Mouse (Mus musculus) kidney, adult 11 months (tissue): ENCODE measurements around the gene Trim62.

Experiments
- DNase-seq: peaks from one replicate; pipeline ENCODE4 v3.0.0; 2022

Gene Trim62

GRCm38 (mm10) chr4:128886571-128886970 lies 3.2 kb downstream of the Trim62 start:
- no peak for DNase-seq

DNA sequence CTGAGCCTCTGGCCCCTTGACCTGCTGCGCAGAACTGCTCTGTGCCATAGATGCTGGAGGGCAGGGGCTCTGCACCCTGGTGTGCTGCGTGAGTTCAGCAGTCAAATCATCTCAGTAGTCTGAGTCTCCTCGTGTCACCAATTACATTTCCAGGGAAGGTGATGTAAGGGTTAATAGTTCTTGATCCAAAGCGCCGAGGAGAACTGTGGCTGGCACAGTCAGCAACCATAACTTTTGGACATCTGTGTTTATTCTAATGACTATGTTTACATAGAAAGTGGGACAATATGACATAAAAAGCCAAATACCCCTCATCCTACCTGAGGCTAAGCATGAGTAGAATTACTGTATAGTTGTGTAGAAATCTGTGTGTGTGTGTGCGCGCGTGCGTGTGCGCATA lies 3.6 kb downstream of the Trim62 start:
- DNase-seq, result no peak

DNA sequence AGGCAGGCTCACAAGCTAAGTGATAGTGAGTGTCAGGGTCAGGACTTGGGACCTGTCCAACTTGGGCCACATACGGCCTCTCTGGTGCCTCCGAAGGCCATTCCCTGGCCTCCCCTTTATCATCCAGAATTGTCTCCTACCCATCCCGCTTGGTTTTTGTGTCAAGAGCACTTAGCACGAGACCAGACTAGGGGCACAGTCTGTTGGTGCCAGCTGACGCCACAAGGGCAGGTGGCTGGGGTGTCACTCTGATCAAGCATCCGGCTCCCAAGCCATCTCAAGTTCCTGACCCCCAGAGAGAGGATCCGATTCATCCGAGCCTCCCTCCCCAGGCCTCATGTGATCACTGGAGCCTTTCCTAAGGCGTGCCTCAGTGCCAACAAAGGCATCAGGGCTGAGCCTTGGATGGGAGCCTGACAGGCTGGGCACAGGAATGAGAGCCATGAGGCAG lies 4.3 kb downstream of the Trim62 start:
- DNase-seq, result no peak

DNA sequence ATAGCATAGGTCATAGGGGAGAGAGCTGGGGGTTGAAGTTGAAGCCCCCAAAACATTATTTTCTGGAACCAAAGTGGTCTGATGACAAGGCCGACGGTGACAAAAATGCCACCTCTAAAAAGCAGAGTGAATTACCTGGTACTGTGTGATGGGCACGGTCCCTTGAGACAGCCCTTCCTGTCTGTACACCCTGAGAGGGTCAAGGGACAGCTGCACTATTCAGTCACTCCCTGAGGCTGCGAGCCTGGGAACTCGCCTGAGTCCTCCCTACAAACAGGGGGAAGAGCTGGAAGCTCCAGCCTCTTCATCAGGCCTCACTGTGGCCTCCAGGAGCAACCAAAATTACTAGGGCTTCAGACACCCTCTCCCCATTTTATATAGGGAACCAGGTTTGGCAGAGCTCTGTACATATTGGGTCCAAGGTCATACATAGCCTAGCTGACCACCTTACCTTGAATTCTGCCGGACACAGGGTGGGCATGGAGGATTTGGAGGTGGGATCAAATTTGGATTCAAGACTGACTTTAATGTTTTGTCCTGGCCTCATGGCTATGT lies 5.1 kb downstream of the Trim62 start:
- DNase-seq, result no peak

DNA sequence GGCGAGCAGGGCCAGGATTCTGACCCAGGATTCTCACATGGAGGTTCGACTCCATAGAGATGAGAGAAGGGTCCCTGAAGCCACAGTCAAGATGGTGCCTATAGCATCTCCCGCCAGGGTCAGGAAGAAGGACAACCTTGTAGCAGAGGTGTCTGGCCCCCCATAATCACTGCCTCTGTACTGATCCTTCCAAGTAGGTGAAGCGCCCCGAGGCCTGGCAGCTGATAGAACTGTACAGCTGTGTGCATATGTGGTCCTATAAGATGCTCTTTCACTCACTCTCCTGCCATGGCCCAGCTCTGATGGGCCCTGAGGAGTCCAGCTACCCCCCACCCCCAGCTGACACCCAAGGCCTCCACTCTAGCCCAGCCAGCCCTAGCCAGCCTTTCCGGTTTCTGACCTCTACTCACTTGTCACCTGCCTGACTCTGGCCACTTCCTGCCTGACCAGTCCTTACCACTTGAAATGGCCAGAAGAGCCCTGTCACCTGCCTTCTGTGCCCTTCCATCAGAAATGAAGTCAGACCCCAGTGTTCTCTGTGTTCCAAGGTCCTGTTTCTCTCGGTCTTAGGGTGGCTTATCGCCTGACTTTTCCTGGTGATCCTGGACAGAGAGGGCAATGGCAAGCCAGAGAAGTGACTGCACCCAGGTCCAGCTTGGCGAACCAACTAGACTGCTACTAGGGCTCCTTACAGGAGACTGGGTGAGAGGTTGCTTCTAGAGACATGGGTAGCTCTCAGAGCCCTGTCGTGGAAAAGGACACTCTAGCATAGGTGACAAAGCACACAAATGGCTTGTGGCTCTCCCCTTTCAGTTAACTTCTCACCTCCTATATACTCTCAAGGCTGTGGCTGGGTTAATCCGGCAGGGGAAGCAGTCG lies 6.6 kb downstream of the Trim62 start:
- no peak for DNase-seq

DNA sequence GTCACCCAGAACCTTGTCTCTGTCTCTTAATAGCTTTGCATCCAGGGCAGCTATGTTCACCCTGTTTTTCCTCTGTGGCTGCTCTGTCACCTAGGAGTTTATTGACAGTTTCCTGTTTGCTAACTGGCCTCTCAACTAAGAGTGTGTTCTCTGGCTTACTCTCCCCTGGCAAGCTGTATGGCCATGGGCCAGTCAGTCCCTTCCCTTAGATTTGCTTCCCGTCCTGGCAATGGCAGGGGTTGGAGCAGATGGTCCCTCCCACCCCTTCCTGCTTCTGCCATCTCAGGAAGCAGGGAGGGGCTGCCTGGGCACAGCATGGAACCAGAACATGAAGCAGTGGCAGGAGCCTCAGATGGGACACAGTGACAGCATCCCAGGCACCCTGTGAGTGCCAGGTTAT lies 7.8 kb downstream of the Trim62 start:
- DNase-seq, result peak; percentile 76

DNA sequence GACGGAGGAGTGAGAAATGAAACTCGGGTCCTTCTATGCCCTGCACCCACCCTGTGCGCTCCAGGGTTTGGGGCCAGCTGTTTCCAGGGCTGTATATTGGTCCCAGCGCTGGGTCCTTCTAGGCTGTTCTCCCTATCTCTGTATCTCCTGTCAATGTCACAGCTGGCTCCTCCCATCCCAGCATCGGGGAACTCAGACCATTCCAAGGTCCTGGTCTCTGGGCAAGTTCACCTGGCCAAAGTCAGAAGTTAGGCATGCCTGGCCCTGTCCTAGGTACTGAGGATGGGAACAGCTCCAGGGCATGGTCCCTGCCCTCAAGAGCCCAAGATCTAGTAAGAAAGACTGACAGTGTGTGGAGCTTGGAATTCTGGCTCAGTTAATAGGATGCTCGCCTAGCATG lies 8.4 kb downstream of the Trim62 start:
- no peak for DNase-seq

- no peak for DNase-seq
Observed at GRCm38 (mm10) chr4:128892188-128892587, 8.8 kb downstream of the Trim62 start.

GRCm38 (mm10) chr4:128894112-128894511 lies 10.7 kb downstream of the Trim62 start:
- DNase-seq, result no peak

- no peak for DNase-seq
Observed at GRCm38 (mm10) chr4:128895841-128896240, 12.5 kb downstream of the Trim62 start.

DNA sequence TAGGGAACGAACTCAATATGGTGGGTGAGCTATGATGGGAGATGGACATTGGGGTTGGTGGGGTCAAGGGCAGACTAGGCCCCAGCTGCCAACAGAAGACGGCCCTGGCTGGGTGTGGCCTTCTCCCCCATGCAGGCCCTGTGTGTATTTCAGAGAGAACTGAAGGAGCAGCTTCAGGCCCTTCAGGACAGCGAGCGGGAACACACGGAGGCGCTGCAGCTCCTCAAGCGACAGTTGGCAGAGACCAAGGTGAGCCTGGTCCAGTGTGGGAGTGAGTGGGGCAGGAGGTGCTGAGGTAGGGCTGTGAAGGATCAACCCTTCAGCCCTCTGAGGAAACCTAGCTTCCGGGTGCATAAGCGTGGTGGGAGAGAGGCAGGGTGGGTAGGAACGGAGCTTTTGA lies 13.3 kb downstream of the Trim62 start:
- no peak for DNase-seq

DNA sequence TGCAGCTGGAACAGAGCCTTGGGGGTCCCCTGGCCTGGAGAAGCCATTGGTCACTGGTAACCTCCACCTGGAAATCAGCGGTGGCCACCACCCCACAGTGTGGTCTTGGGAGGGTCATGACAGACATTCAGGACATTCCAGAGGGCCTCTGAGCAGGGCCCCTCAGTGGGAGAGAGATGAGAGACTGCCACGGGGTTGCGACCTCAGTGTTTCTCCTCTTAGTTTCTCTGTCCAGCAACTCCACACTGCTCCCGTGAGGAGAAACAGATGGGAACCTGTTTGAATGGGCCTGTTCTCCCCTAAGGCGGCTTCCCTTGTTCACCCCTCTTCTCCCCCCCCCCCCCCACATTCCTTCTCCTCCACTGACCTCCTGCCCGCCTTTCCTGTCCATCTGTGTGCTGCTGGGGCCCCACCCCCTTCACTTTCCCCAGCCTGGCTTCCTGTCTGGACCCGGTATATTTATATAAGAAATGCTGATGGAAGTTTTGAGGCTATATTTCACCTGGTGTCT lies 14.6 kb downstream of the Trim62 start:
- DNase-seq, result peak; percentile 45

DNA sequence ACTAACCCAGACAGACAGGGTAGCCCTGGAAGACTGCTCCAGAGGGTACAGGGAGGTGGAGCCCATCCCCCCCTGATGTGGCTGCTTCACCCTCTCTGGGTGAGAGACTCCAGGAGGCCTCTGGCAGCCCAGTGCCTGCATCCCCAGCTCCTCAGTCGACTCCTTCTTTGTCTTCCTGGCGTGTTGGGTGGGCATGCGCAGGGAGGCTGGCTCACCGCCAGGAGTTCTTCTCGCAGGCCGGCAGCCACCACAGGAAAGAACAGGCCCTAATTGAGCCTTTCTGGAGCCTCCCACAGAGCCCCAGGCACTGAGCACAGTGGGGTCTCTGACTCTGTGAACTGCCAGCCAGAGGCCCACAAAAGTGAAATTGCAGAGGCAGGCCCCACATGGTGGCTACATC lies 16.0 kb downstream of the Trim62 start:
- DNase-seq, result peak; percentile 62

DNA sequence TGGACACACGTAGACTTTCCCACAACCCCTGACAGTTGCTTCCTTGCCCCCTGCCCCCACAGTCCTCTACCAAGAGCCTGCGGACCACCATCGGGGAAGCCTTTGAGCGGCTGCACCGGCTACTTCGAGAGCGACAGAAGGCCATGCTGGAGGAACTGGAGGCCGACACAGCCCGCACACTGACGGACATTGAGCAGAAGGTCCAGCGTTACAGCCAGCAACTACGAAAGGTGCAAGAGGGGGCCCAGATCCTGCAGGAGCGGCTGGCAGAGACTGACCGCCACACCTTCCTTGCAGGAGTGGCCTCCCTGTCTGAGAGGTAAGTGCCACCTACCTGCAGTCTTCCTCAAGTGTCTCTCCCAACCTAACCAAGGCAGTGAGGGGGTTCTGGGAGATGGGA lies 17.1 kb downstream of the Trim62 start:
- no peak for DNase-seq

- no peak for DNase-seq
Observed at GRCm38 (mm10) chr4:128902390-128902789, 19.0 kb downstream of the Trim62 start.

- DNase-seq, result no peak
Observed at GRCm38 (mm10) chr4:128904035-128904800, 20.8 kb downstream of the Trim62 start.

GRCm38 (mm10) chr4:128905251-128905650 lies 21.9 kb downstream of the Trim62 start:
- no peak for DNase-seq

- no peak for DNase-seq
Observed at GRCm38 (mm10) chr4:128906757-128907156, 23.4 kb downstream of the Trim62 start.

DNA sequence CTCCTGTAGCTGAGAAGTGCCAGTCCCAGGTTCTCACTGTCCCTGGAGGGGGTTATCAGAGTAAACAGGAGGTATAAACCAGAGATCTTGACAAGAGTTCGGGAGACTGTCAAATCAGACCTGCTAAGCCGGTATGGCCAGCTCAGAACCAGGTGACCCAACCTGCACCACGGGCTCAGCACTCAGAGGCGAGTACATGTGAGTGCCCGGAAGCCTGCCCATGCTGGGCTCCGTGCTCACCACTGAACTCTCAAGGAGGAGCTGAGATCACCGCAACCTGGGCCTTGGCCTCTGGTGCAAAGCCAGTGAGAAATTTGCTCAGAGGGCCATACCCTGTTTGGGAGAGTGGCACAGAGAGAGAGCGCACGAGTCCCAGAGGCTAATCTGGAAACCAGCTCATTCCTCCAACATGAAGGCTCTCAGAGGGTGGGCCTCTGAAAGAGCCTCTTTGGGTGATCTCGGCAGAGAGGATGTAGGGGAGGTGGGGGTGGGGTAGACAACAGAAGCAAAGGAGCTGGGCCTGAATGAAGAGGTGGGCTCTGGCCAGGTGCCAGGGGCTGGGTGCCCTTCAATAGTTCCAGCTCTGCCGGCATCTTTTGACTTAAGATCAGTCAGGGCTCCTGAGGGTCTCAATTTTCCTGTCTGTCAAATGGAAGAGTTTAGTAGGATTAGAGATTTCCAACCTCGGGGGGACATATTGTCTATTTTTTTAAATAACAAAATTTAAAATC lies 24.0 kb downstream of the Trim62 start:
- no peak for DNase-seq

DNA sequence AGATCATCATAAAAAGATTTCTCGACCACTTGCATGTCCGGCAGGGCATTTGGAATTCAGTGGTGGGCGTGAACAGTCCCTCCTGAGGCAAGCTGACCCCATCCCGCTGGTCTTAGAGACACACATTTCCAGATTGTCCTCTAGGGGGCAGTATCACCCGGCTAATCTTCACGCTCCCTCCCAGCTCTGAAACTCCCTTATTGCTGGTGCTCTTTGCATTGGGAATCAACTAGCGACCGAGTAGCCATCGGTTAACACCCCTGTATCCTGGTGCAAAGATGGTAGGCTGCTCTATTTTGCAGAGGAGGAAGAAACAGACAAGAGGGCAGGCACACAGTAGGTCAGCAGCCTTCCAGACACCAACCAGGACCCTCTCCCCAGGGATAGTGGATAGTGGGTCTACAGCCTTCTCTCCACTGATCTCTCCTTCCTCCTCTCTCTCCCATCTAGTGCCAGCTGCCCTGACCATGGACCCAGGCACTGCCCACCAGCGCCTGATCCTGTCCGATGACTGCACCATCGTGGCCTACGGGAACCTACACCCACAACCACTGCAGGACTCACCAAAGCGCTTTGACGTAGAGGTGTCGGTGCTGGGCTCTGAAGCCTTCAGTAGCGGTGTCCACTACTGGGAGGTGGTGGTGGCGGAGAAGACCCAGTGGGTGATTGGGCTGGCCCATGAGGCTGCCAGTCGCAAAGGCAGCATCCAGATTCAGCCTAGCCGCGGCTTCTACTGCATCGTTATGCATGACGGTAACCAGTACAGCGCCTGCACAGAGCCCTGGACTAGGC lies 25.4 kb downstream of the Trim62 start:
- no peak for DNase-seq

DNA sequence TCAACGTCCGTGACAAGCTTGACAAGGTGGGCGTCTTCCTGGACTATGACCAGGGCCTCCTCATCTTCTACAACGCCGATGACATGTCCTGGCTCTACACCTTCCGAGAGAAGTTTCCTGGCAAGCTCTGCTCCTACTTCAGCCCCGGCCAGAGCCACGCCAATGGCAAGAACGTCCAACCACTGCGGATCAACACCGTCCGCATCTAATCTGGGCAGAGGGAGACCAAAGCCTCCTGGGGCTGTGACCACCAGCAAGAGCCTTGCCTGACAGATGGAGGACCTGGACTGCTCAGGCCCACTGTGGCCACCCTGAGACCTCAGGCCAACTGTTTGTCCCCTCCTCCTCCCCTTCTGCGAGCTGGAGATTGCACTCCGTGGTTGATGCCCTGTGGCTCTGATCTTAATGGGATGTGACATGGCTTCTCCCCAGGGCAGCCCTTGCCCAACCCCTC lies 26.0 kb downstream of the Trim62 start:
- DNase-seq, result no peak
